Mouse (Mus musculus) spleen, postnatal 14 days (tissue): ENCODE results near the gene Cd46.

ENCODE experiments used
- DNase-seq, 2 experiments: peaks; one replicate each; pipeline ENCODE4 v3.0.0; 2021 to 2022; ENCODE audit warnings: low spot score in 2 of 2

Gene Cd46

GRCm38 (mm10) chr1:195018089-195018999 is 73.7 kb downstream of the Cd46 start:
- DNase-seq, result no peak

- no peak for DNase-seq
These were observed 74.4 kb downstream of the Cd46 start for GRCm38 (mm10) chr1:195017626-195018025.

GRCm38 (mm10) chr1:195016811-195017501 is 75.1 kb downstream of the Cd46 start:
- DNase-seq, result no peak

GRCm38 (mm10) chr1:195015281-195015680 is 76.8 kb downstream of the Cd46 start:
- DNase-seq, result no peak

- DNase-seq, result no peak
These were observed 77.7 kb downstream of the Cd46 start for GRCm38 (mm10) chr1:195014201-195014885.

- DNase-seq, result no peak
These were observed 79.5 kb downstream of the Cd46 start for GRCm38 (mm10) chr1:195012531-195012930.

- DNase-seq, result no peak
These were observed 85.8 kb downstream of the Cd46 start for GRCm38 (mm10) chr1:195006267-195006666.

GRCm38 (mm10) chr1:195004194-195004593 is 87.9 kb downstream of the Cd46 start:
- no peak for DNase-seq

GRCm38 (mm10) chr1:195003328-195003727 is 88.7 kb downstream of the Cd46 start:
- DNase-seq, result no peak

- DNase-seq, result no peak
These were observed 93.7 kb downstream of the Cd46 start for GRCm38 (mm10) chr1:194998396-194998795.

GRCm38 (mm10) chr1:194995196-194995595 is 96.9 kb downstream of the Cd46 start:
- no peak for DNase-seq

GRCm38 (mm10) chr1:194994262-194994661 is 97.8 kb downstream of the Cd46 start:
- DNase-seq, result no peak

GRCm38 (mm10) chr1:194993409-194993988 is 98.5 kb downstream of the Cd46 start:
- DNase-seq, result no peak

GRCm38 (mm10) chr1:194992589-194993317 is 99.3 kb downstream of the Cd46 start:
- DNase-seq, result no peak

- DNase-seq, result no peak
These were observed 100.4 kb downstream of the Cd46 start for GRCm38 (mm10) chr1:194991654-194992053.

GRCm38 (mm10) chr1:194990976-194991375 is 101.1 kb downstream of the Cd46 start:
- no peak for DNase-seq

- DNase-seq, result no peak
These were observed 103.0 kb downstream of the Cd46 start for GRCm38 (mm10) chr1:194989024-194989423.
